Mouse (Mus musculus): ENCODE data around the gene Atp2a2. TPM values are rescaled to one million over a fixed set of nuclear protein-coding genes. Genes with fewer than 3 reads are reported as not detected.

Gene Atp2a2
- total and polyA plus RNA-seq, 3 experiments: 39.8 to 74.4 (median 73.6) TPM

GRCm38 (mm10) chr5:122481844-122482243 is 20.2 kb downstream of the Atp2a2 start:
- Histone ChIP-seq H3K4me3 (ENCODE audit: low read depth, low read length) (no peak overlapping the region), H3K9me3 (replicated peaks) (no peaks in the 10 kb centered on the region), H3K36me3 (replicated peaks) (peaks cover 88% of the 10 kb centered on the region), H3K27me3 (ENCODE audit: insufficient read depth, low read length) (no peaks in the 10 kb centered on the region), H3K4me1 (ENCODE audit: insufficient read depth, low read depth, low read length) (peaks cover 5% of the 10 kb centered on the region; the same call in 1 of the 2 replicates)
- TF ChIP-seq POLR2AphosphoS5 (IDR thresholded peaks at IDR 0.05; ENCODE audit: insufficient replicate concordance, low read depth, low read length) (no peak), TAL1 (conservative IDR thresholded peaks at IDR 0.05; ENCODE audit: low read depth, low read length) (no peak), CTCF (IDR thresholded peaks at IDR 0.05; ENCODE audit: low read depth, low read length) (no peak), GATA1 (IDR thresholded peaks at IDR 0.05; ENCODE audit: borderline replicate concordance, low read length) (no peak), GATA2 (IDR thresholded peaks at IDR 0.05; ENCODE audit: borderline replicate concordance, low read depth, low read length) (no peak)
- ATAC-seq (ENCODE audit: extremely low read depth, insufficient number of reproducible peaks, low FRiP score, poor library complexity, severe bottlenecking) (no peak), DNase-seq (ENCODE audit: low spot score) (no peak)

DNA sequence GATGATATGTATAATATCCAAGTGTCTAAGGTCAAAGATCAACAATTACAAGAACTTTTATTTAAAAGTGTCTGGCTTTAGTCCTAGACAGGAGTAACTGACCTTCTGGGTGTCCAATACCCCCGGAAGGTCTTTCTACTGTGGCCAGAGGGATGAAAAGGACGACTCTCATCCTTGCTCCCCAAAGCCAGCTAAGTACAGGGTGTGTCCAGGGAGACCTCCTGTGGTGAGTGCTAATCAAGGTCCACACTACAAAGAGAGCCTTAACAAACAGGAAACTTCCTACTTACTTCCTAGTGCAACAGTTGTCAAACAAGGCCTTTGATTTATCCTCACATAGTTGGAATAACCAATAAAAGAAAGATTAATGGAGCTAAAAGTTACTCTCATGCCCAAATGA is 22.9 kb downstream of the Atp2a2 start:
- H3K27me3 ChIP-seq (ENCODE audit: insufficient read depth, low read length): no peaks in the 10 kb centered on the region
- peaks cover 88% of the 10 kb centered on the region for H3K36me3 ChIP-seq (replicated peaks)
- ATAC-seq (ENCODE audit: extremely low read depth, insufficient number of reproducible peaks, low FRiP score, poor library complexity, severe bottlenecking) (no peak), DNase-seq (ENCODE audit: low spot score) (no peak)
- peaks cover 15% of the 10 kb centered on the region; the same call in 1 of the 2 replicates for H3K4me1 ChIP-seq (ENCODE audit: insufficient read depth, low read depth, low read length)
- H3K9me3 ChIP-seq (replicated peaks): no peaks in the 10 kb centered on the region
- TF ChIP-seq TAL1 (conservative IDR thresholded peaks at IDR 0.05; ENCODE audit: low read depth, low read length): no peak
- TF ChIP-seq GATA2 (IDR thresholded peaks at IDR 0.05; ENCODE audit: borderline replicate concordance, low read depth, low read length): no peak
- TF ChIP-seq GATA1 (IDR thresholded peaks at IDR 0.05; ENCODE audit: borderline replicate concordance, low read length): no peak
- TF ChIP-seq CTCF (IDR thresholded peaks at IDR 0.05; ENCODE audit: low read depth, low read length): no peak
- TF ChIP-seq POLR2AphosphoS5 (IDR thresholded peaks at IDR 0.05; ENCODE audit: insufficient replicate concordance, low read depth, low read length): no peak
- H3K4me3 ChIP-seq (ENCODE audit: low read depth, low read length): no peak overlapping the region

- no peak for ATAC-seq (ENCODE audit: extremely low read depth, insufficient number of reproducible peaks, low FRiP score, poor library complexity, severe bottlenecking)
- Histone ChIP-seq H3K4me3 (ENCODE audit: low read depth, low read length) (no peak overlapping the region), H3K9me3 (replicated peaks) (no peaks in the 10 kb centered on the region), H3K27me3 (ENCODE audit: insufficient read depth, low read length) (no peaks in the 10 kb centered on the region), H3K4me1 (ENCODE audit: insufficient read depth, low read depth, low read length) (peaks cover 15% of the 10 kb centered on the region; the same call in 1 of the 2 replicates), H3K36me3 (replicated peaks) (peaks cover 89% of the 10 kb centered on the region)
- TF ChIP-seq GATA2 (IDR thresholded peaks at IDR 0.05; ENCODE audit: borderline replicate concordance, low read depth, low read length): no peak
- no peak for TF ChIP-seq POLR2AphosphoS5 (IDR thresholded peaks at IDR 0.05; ENCODE audit: insufficient replicate concordance, low read depth, low read length)
- no peak for TF ChIP-seq TAL1 (conservative IDR thresholded peaks at IDR 0.05; ENCODE audit: low read depth, low read length)
- no peak for TF ChIP-seq GATA1 (IDR thresholded peaks at IDR 0.05; ENCODE audit: borderline replicate concordance, low read length)
- no peak for TF ChIP-seq CTCF (IDR thresholded peaks at IDR 0.05; ENCODE audit: low read depth, low read length)
- DNase-seq (ENCODE audit: low spot score): no peak
These were observed 24.5 kb downstream of the Atp2a2 start for GRCm38 (mm10) chr5:122477492-122477891.

DNA sequence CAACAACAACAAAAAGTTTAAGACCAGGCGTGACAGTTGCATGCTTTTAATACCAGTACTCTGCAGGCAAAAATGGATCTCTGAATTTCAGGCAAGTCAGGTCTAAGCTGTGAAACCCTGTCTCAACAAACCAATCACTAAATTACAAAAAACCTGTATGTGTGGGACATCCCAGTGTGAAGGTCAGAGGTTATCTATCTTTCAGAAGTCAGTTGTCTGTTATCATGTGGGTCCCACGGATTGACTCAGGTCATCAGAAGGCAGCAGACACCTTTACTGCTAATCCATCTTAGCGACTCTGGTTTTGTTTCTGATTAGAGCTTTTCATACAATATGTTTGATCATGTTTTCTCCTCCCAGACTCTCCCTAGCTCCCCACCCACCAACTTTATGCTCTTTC is 25.9 kb downstream of the Atp2a2 start:
- Histone ChIP-seq H3K36me3 (replicated peaks) (peaks cover 86% of the 10 kb centered on the region), H3K9me3 (replicated peaks) (no peaks in the 10 kb centered on the region), H3K4me3 (ENCODE audit: low read depth, low read length) (no peak overlapping the region), H3K4me1 (ENCODE audit: insufficient read depth, low read depth, low read length) (peaks cover 18% of the 10 kb centered on the region; the same call in 1 of the 2 replicates), H3K27me3 (ENCODE audit: insufficient read depth, low read length) (no peaks in the 10 kb centered on the region)
- no peak for ATAC-seq (ENCODE audit: extremely low read depth, insufficient number of reproducible peaks, low FRiP score, poor library complexity, severe bottlenecking)
- DNase-seq (ENCODE audit: low spot score): no peak
- no peak for TF ChIP-seq GATA1 (IDR thresholded peaks at IDR 0.05; ENCODE audit: borderline replicate concordance, low read length)
- no peak for TF ChIP-seq CTCF (IDR thresholded peaks at IDR 0.05; ENCODE audit: low read depth, low read length)
- TF ChIP-seq TAL1 (conservative IDR thresholded peaks at IDR 0.05; ENCODE audit: low read depth, low read length): no peak
- TF ChIP-seq GATA2 (IDR thresholded peaks at IDR 0.05; ENCODE audit: borderline replicate concordance, low read depth, low read length): no peak
- TF ChIP-seq POLR2AphosphoS5 (IDR thresholded peaks at IDR 0.05; ENCODE audit: insufficient replicate concordance, low read depth, low read length): no peak

- no peak for ATAC-seq (ENCODE audit: extremely low read depth, insufficient number of reproducible peaks, low FRiP score, poor library complexity, severe bottlenecking)
- Histone ChIP-seq H3K27me3 (ENCODE audit: insufficient read depth, low read length) (no peaks in the 10 kb centered on the region), H3K36me3 (replicated peaks) (peaks cover 90% of the 10 kb centered on the region), H3K4me3 (ENCODE audit: low read depth, low read length) (no peak overlapping the region), H3K4me1 (ENCODE audit: insufficient read depth, low read depth, low read length) (peaks cover 19% of the 10 kb centered on the region; the same call in 1 of the 2 replicates), H3K9me3 (replicated peaks) (no peaks in the 10 kb centered on the region)
- no peak for TF ChIP-seq CTCF (IDR thresholded peaks at IDR 0.05; ENCODE audit: low read depth, low read length)
- TF ChIP-seq GATA2 (IDR thresholded peaks at IDR 0.05; ENCODE audit: borderline replicate concordance, low read depth, low read length): no peak
- no peak for TF ChIP-seq TAL1 (conservative IDR thresholded peaks at IDR 0.05; ENCODE audit: low read depth, low read length)
- no peak for TF ChIP-seq GATA1 (IDR thresholded peaks at IDR 0.05; ENCODE audit: borderline replicate concordance, low read length)
- TF ChIP-seq POLR2AphosphoS5 (IDR thresholded peaks at IDR 0.05; ENCODE audit: insufficient replicate concordance, low read depth, low read length): no peak
- DNase-seq (ENCODE audit: low spot score): no peak
These were observed 27.2 kb downstream of the Atp2a2 start for GRCm38 (mm10) chr5:122474643-122475363.

DNA sequence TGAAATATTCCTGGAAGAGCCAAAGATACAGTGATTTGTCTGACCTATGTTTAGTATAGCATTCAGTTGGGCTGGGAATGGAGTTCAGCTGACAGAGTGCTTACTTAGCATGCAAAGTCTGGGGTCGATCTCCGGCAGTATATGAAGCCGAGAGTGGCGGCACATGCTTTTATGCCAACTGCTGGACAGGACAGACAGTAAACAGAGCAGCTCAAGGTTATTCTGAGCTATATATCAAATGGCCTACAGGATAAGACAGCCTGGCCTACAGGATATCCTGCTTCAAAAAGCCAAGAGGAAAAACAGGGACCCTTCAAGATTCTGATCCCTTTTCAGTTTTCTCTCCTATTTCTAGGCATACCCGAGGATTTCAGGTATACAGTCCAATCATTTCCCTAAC is 30.4 kb downstream of the Atp2a2 start:
- no peaks in the 10 kb centered on the region for H3K27me3 ChIP-seq (ENCODE audit: insufficient read depth, low read length)
- DNase-seq (ENCODE audit: low spot score) (no peak), ATAC-seq (ENCODE audit: extremely low read depth, insufficient number of reproducible peaks, low FRiP score, poor library complexity, severe bottlenecking) (no peak)
- no peaks in the 10 kb centered on the region for H3K9me3 ChIP-seq (replicated peaks)
- TF ChIP-seq POLR2AphosphoS5 (IDR thresholded peaks at IDR 0.05; ENCODE audit: insufficient replicate concordance, low read depth, low read length): no peak
- no peak for TF ChIP-seq GATA2 (IDR thresholded peaks at IDR 0.05; ENCODE audit: borderline replicate concordance, low read depth, low read length)
- no peak for TF ChIP-seq CTCF (IDR thresholded peaks at IDR 0.05; ENCODE audit: low read depth, low read length)
- no peak for TF ChIP-seq TAL1 (conservative IDR thresholded peaks at IDR 0.05; ENCODE audit: low read depth, low read length)
- no peak for TF ChIP-seq GATA1 (IDR thresholded peaks at IDR 0.05; ENCODE audit: borderline replicate concordance, low read length)
- no peak overlapping the region for H3K4me3 ChIP-seq (ENCODE audit: low read depth, low read length)
- H3K4me1 ChIP-seq (ENCODE audit: insufficient read depth, low read depth, low read length): peaks cover 22% of the 10 kb centered on the region; the same call in 1 of the 2 replicates
- H3K36me3 ChIP-seq (replicated peaks): peaks cover 94% of the 10 kb centered on the region
